Mouse (Mus musculus) adrenal gland, adult (tissue): ENCODE results near the gene Tagln3.

Experiments
- DNase-seq, 2 experiments: peaks; one replicate each; pipeline ENCODE4 v3.0.0; 2022 to 2023; ENCODE audit warnings: low spot score in 1 of 2; ENCODE audit not compliant: inconsistent age in 2 of 2

The Tagln3 gene

GRCm38 (mm10) chr16:45722460-45722951 lies 1.9 kb downstream of the Tagln3 start:
- no peak for DNase-seq

- no peak for DNase-seq
Measured at GRCm38 (mm10) chr16:45720022-45720630, 4.3 kb downstream of the Tagln3 start.

- no peak for DNase-seq
Measured at GRCm38 (mm10) chr16:45718296-45718695, 6.1 kb downstream of the Tagln3 start.

- no peak for DNase-seq
Measured at GRCm38 (mm10) chr16:45714489-45715150, 9.8 kb downstream of the Tagln3 start.

GRCm38 (mm10) chr16:45713878-45714277 lies 10.5 kb downstream of the Tagln3 start:
- DNase-seq: no peak

- DNase-seq: no peak
Measured at GRCm38 (mm10) chr16:45713261-45713660, 11.1 kb downstream of the Tagln3 start.

GRCm38 (mm10) chr16:45711263-45711662 lies 13.1 kb downstream of the Tagln3 start:
- DNase-seq: peak in 1 of 2 experiments; percentile 39

- no peak for DNase-seq
Measured at GRCm38 (mm10) chr16:45699301-45699700, 25.1 kb downstream of the Tagln3 start.

- DNase-seq: peak in 1 of 2 experiments; percentile 40
Measured at GRCm38 (mm10) chr16:45697996-45698395, 26.4 kb downstream of the Tagln3 start.

GRCm38 (mm10) chr16:45695445-45696160 lies 28.8 kb downstream of the Tagln3 start:
- DNase-seq: peak; percentile 48 to 85

- no peak for DNase-seq
Measured at GRCm38 (mm10) chr16:45693558-45693957, 30.9 kb downstream of the Tagln3 start, which contains the start of gene Tmprss7. TSS of gene Tmprss7 (minus strand) at chr16:45693658.

- DNase-seq: no peak
Measured at GRCm38 (mm10) chr16:45692851-45693250, 31.6 kb downstream of the Tagln3 start.

- no peak for DNase-seq
Measured at GRCm38 (mm10) chr16:45690178-45690577, 34.2 kb downstream of the Tagln3 start.

GRCm38 (mm10) chr16:45686833-45687232 lies 37.6 kb downstream of the Tagln3 start:
- no peak for DNase-seq

GRCm38 (mm10) chr16:45685295-45685694 lies 39.1 kb downstream of the Tagln3 start:
- no peak for DNase-seq

GRCm38 (mm10) chr16:45684815-45685214 lies 39.6 kb downstream of the Tagln3 start:
- peak; percentile 58 to 91 for DNase-seq

- peak in 1 of 2 experiments; percentile 71 for DNase-seq
Measured at GRCm38 (mm10) chr16:45676462-45676861, 47.9 kb downstream of the Tagln3 start.

GRCm38 (mm10) chr16:45670005-45670404 lies 54.4 kb downstream of the Tagln3 start:
- peak; percentile 71 to 83 for DNase-seq

- no peak for DNase-seq
Measured at GRCm38 (mm10) chr16:45668178-45668577, 56.2 kb downstream of the Tagln3 start.

- DNase-seq: no peak
Measured at GRCm38 (mm10) chr16:45666136-45666535, 58.3 kb downstream of the Tagln3 start.

- no peak for DNase-seq
Measured at GRCm38 (mm10) chr16:45662381-45662780, 62.0 kb downstream of the Tagln3 start.
